Mouse (Mus musculus) bone marrow macrophage, adult 2 months (primary cell): ENCODE data around the gene Pan2.

Experiments used
- CTCF ChIP-seq: IDR thresholded peaks from 2 replicates; pipeline ENCODE4 v1.5.1; 2012; ENCODE audit warnings: low read depth, mild to moderate bottlenecking, low read length, moderate library complexity
- POLR2A ChIP-seq: IDR thresholded peaks from 2 replicates; pipeline ENCODE4 v1.6.1; 2012; ENCODE audit warnings: mild to moderate bottlenecking, low read depth, low read length, borderline replicate concordance

- TF ChIP-seq CTCF (no peak), POLR2A (no peak)
These were observed 33.8 kb upstream of the Pan2 start for GRCm38 (mm10) chr10:128269206-128269910.
